Mouse (Mus musculus): ENCODE measurements at regions not wholly inside any gene's neighbourhood (a gene's known extent, or its start where the extent isn't known, plus 50 kb on each side); places are given as distances from the start of the nearest gene placed in this dataset.

DNA sequence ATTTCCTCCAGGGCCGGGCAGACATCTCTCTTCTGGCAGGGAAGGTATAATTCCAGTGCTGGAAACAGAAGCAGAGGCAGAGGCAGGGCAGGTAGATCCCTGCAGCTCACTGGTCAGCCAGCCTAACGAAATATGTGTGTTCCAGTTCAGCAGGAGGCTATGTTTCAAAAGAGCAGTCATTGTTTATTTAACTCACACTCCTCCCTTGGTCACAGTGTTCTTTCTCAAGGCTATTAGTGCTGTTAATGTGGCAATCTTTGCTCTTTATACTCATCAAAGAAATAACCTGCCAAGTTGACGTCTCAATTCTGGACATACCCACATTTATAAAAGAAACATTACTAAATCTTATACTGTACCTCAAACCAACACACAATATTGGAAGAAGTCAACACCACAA, 253.3 kb upstream of the Adgrl3 start:
- no peak for DNase-seq (ENCODE audit: low spot score)

GRCm38 (mm10) chr5:80783892-80784291, 236.0 kb upstream of the Adgrl3 start:
- DNase-seq (ENCODE audit: low spot score) = no peak

DNA sequence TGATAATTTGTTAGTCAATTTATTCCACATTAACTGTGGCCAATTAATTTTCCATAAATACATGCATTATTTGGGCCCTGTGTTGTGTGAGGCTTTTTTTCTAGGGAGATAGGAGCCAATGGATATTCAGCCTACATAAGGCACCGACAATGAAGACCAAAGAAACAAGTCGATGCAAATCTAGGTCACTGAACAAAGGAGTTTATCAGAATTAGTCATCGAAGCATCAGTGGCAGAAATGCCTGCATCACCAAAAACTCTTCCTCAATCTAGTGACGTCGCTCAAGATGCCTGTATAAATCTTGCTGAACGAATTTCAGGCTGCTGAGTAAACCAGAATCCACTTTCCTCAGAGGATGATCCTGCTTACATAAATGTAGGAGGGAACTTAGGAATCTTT, 235.2 kb upstream of the Adgrl3 start:
- DNase-seq (ENCODE audit: low spot score) = no peak

DNA sequence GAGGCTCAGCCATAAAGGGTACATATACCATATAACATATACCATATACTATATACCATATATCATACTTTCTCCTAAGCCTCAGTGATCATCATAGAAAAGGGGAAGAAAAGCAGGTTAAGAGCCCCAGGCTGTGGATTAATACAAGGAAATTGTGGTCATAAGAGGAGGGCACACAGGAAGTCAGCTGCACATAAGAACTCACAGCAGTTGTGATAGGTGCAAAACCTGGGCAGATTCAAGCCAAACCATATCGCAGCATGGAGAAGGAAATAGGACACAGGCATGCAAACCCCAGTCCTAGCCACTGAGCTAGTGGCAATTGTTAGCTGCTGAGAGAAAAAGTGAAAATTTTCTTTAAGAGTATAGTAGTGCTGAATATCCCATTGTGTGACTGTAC, 228.3 kb upstream of the Adgrl3 start:
- no peak for DNase-seq (ENCODE audit: low spot score)

- DNase-seq (ENCODE audit: low spot score) = no peak
Observed at GRCm38 (mm10) chr5:80799777-80800176, 220.2 kb upstream of the Adgrl3 start.

DNA sequence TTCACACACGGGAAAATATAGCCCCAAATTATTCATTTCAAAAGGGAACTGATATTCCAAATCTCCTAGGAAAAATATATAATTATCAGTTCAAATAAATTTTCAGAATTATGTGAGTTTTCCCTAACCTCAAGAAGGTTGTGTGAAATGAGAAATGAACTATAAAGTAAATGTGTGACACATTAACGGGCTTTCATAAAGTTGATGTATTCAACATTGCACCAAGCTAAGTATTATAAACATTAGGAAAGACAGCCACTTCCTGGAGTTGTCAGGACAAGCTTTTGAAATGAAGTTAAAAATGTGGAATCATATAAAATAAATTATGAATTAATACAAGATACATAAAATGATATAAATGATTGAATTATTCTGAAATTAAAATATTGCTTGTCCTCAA, 207.0 kb upstream of the Adgrl3 start:
- DNase-seq (ENCODE audit: low spot score) = no peak

GRCm38 (mm10) chr5:80819208-80819607, 200.7 kb upstream of the Adgrl3 start:
- DNase-seq (ENCODE audit: low spot score) = no peak

GRCm38 (mm10) chr5:80842531-80842930, 177.4 kb upstream of the Adgrl3 start:
- no peak for DNase-seq (ENCODE audit: low spot score)

- no peak for DNase-seq (ENCODE audit: low spot score)
Observed at GRCm38 (mm10) chr5:80855034-80855433, 164.9 kb upstream of the Adgrl3 start.

GRCm38 (mm10) chr5:80876600-80876999, 143.3 kb upstream of the Adgrl3 start:
- DNase-seq (ENCODE audit: low spot score) = no peak

DNA sequence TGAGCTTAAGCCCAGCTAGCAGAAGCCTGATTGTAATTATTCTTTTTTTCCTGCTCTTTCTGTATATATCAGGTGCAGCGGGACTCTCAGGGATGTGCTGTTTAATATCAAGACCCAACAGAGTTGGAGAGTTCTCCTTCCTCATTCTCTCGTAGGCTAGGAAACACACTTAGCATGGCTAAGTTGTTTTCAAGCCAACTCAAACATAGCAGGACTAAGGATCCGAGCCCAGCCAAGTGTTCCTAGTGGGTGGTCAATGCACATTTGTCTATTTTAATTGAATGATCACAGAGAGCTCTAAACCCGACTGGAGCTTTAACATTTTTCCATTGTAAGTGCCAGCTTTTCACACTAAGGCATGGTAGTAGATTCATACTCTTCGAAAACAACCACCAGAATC, 121.7 kb upstream of the Adgrl3 start:
- no peak for DNase-seq (ENCODE audit: low spot score)

- DNase-seq (ENCODE audit: low spot score) = no peak
Observed at GRCm38 (mm10) chr5:80908771-80909170, 111.2 kb upstream of the Adgrl3 start.

- DNase-seq (ENCODE audit: low spot score) = no peak
Observed at GRCm38 (mm10) chr5:80938791-80939190, 81.1 kb upstream of the Adgrl3 start.

GRCm38 (mm10) chr5:80951861-80952599, 67.9 kb upstream of the Adgrl3 start:
- no peak for DNase-seq (ENCODE audit: low spot score)

DNA sequence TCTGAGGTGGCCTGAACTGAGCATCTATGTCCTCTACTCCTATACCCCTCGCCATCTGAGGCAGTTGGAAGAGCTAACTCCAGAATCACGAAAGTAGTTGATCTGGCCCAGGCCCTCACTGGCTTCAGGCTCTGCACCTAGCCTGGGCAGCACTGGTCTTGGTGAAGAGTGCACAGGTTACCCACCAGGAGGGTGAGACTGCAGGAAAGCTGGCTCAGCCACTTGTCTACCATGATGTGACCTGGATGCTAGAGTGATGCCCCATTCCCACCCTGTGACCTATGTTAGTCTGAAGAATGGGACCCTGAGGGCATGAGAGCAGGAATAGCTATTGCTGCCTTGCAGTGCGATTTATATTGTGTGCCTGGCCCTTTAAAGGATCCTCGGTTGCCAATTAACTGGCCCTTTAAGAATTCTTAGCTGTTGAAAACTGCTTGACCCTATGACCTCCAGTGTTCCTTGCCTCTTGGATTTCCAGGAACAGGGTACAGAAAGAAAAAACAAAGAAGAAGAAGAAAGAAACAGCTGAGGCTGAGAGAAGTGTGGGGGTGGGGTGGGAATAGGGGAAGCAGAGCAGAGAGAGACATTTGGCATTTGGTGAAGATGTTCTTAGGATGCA, 67.2 kb upstream of the Adgrl3 start:
- DNase-seq (ENCODE audit: low spot score) = peak; percentile 76

Measured in embryo, embryonic 10 days (tissue).